Mouse (Mus musculus): ENCODE results near the gene Rrp15.

DNA sequence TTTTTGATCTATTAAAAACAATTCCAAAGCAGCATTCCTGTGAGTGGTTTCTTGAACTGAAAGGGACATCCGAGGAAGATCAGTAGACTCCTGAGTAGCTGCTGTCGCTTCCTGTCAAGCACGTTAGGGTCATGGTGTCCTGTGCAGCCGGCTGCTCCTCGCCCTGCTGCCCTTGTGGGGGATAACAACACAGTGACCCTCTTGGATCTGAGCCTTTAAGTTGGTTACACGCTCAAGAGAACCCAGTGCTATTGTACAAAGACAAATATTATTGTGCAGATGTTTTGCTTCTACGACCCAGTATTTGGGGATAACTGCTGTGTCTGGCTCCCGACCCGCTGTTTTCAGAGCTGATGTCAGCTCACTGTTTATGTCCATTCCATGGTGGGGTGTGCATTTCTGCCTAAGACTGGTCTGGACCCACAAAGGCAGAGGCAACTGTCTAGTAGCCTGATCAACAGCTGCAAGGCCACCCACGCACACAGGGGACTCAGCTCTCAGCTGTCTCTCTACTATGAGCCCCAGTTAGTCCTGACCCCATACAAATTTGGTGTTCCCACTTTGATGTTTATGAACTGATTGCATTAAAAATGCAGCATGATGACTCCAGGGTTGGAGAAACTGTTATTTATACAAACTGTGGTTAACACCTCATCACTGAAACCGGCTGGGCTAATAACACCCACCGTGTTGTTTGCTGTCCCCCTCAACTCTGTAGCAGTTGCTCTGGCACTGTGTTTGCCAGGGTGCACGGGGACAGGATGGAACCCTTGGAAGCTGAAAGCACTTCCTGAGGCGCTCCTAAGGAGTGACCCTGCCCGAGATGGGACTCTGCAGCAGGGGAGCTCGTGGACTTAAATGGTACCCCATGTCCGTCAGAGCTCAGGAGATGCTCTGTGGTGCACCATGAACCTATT, 33.9 kb downstream of the Rrp15 start:
- no peak for TF ChIP-seq POLR2A (IDR thresholded peaks at IDR 0.05; ENCODE audit: extremely low read depth, insufficient read depth, low read length)
- TF ChIP-seq CTCF (IDR thresholded peaks at IDR 0.05; ENCODE audit: low read depth, low read length), result no peak
